Mouse (Mus musculus): ENCODE data around the gene Stx11. TPM values are rescaled to one million over a fixed set of nuclear protein-coding genes. Genes with fewer than 3 reads are reported as not detected.

Gene Stx11
- polyA plus RNA-seq, 1 experiment from 2014 or later = 2.3 TPM

DNA sequence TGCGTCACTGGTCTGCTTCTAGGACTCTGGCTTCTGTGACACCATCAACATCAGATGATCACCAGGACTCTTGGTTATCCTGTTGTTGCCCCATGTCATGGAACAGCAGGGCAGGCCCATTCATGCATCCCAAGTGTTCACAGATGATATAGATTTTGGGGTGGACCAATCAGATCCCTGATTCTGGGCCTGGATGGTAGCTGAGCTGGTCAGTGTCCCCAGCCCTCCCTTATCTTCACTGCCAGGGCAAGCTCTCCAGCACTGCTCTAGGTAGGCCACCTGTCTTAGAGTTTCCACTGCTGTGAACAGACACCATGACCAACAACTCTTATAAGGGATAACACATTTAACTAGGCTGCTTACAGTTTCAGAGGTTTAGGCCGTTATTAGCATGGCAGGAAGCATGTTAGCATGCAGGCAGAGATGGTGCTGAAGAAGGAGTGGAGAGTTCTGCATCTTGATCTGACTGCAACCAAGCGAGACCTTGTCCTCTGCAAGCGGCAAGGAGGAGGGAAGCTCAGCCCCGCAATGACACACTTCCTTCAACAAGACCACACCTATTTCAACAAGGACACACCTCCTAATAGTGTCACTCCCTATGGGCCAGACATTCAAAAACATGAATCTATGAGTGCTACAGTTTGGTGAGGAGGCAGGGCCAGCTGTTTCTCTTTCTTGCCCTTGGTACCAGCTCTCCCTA, 60.5 kb downstream of the Stx11 start:
- H3K9ac ChIP-seq (replicated peaks; ENCODE audit: low read length) = no peak overlapping the region
- H3K9me3 ChIP-seq (ENCODE audit: low read length) = no peaks in the 10 kb centered on the region
- 0 out of 2 replicates have a peak, but pooled peaks have one; percentile 23 for ATAC-seq (ENCODE audit: low FRiP score, low TSS enrichment)
- no peaks in the 10 kb centered on the region for H3K36me3 ChIP-seq (ENCODE audit: insufficient read depth, low read length)
- H3K27me3 ChIP-seq (ENCODE audit: insufficient read depth, low read length) = no peaks in the 10 kb centered on the region
- H3K4me1 ChIP-seq (ENCODE audit: insufficient read depth, low read length) = no peaks in the 10 kb centered on the region
- no peak overlapping the region for H3K4me3 ChIP-seq (ENCODE audit: low read length)
- 75% methylated on average over 5 of the region's 5 CpGs for WGBS
- H3K27ac ChIP-seq (ENCODE audit: low read length) = no peak overlapping the region
- H3K4me2 ChIP-seq (replicated peaks; ENCODE audit: low read depth, low read length) = no peak overlapping the region

DNA sequence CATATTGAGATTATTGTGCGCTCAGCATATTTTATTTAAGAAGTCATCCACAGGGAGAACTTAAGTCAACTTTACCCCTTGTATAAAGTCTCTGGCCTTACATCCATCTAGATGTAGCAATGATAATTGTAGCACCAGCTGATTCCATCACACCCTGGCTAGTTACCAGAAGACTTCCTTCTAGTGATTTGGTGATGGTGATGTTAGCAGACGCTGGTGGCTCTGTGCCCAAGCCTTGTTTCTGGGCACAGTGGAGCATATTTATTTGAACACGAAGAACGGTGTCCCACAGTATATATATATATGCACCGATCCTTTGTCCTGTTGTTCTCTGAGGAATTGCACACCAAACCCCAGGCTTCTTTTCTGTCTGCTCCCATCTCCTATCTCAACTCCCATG, 64.2 kb downstream of the Stx11 start:
- no peaks in the 10 kb centered on the region for H3K9me3 ChIP-seq (ENCODE audit: low read length)
- no peak for ATAC-seq (ENCODE audit: low FRiP score, low TSS enrichment)
- WGBS = 93% methylated on average over 5 of the region's 5 CpGs

DNA sequence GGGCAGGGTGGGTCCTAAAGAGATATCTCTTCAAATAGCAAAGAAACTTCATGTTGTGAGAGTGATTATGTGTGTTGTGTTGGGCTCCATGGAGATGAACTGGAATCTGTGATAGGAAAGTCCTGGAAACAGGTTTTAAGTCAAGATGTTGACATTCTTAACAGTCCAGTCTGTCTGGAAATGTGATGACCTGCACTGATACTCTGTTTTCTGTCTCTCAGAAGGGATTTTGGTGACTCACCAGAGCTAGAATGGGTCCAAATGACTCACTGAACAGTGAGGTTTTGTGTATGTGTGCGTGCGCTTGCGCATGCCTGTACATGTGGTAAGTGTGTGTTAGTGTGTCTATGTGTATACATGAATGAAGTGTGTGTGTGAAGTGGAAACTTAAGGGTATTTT, 70.8 kb downstream of the Stx11 start:
- H3K36me3 ChIP-seq (ENCODE audit: insufficient read depth, low read length) = no peaks in the 10 kb centered on the region
- H3K27me3 ChIP-seq (ENCODE audit: insufficient read depth, low read length) = no peaks in the 10 kb centered on the region
- H3K4me3 ChIP-seq (ENCODE audit: low read length) = no peak overlapping the region
- no peak overlapping the region for H3K9ac ChIP-seq (replicated peaks; ENCODE audit: low read length)
- no peaks in the 10 kb centered on the region for H3K9me3 ChIP-seq (ENCODE audit: low read length)
- ATAC-seq (ENCODE audit: low FRiP score, low TSS enrichment) = no peak
- no peak overlapping the region for H3K27ac ChIP-seq (ENCODE audit: low read length)
- no peaks in the 10 kb centered on the region for H3K4me1 ChIP-seq (ENCODE audit: insufficient read depth, low read length)
- no peak overlapping the region for H3K4me2 ChIP-seq (replicated peaks; ENCODE audit: low read depth, low read length)
- 94% methylated on average over 3 of the region's 3 CpGs for WGBS

More for the DNA sequence above, 64.2 kb downstream of the Stx11 start:
- Histone ChIP-seq H3K27me3 (ENCODE audit: insufficient read depth, low read length) (no peaks in the 10 kb centered on the region), H3K4me3 (ENCODE audit: low read length) (no peak overlapping the region), H3K4me1 (ENCODE audit: insufficient read depth, low read length) (no peaks in the 10 kb centered on the region), H3K9ac (replicated peaks; ENCODE audit: low read length) (no peak overlapping the region), H3K4me2 (replicated peaks; ENCODE audit: low read depth, low read length) (no peak overlapping the region), H3K27ac (ENCODE audit: low read length) (no peak overlapping the region), H3K36me3 (ENCODE audit: insufficient read depth, low read length) (no peaks in the 10 kb centered on the region)

DNA sequence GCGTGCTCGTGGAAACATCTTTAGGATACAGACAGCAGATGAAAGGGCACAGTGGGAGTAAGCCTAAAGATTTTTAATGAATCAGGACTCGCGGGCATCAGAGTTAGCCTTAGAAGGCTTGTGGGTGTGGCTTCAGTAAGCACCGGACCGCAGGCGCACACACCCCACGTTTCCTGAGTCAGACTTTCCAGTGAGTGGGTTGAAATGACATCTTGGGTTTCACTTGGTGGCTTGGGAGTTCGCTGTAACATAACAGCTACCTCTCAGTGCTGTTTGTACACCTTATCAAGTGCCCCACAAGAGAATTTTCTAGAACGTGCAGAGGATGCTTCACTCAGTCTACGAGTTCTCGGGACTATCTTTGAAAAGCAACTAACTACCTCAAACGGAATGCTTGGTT, 75.7 kb downstream of the Stx11 start:
- Histone ChIP-seq H3K9ac (replicated peaks; ENCODE audit: low read length) (no peak overlapping the region), H3K4me3 (ENCODE audit: low read length) (no peak overlapping the region), H3K4me2 (replicated peaks; ENCODE audit: low read depth, low read length) (no peak overlapping the region), H3K36me3 (ENCODE audit: insufficient read depth, low read length) (no peaks in the 10 kb centered on the region), H3K27ac (ENCODE audit: low read length) (no peak overlapping the region), H3K9me3 (ENCODE audit: low read length) (no peaks in the 10 kb centered on the region), H3K4me1 (ENCODE audit: insufficient read depth, low read length) (peaks cover 7% of the 10 kb centered on the region; the same call in 1 of the 2 replicates), H3K27me3 (ENCODE audit: insufficient read depth, low read length) (no peaks in the 10 kb centered on the region)
- ATAC-seq (ENCODE audit: low FRiP score, low TSS enrichment) = peak; percentile 61; the same call in 1 of the 2 replicates
- WGBS = 50% methylated on average over 13 of the region's 13 CpGs

Other genes starting within 250 kb of the Stx11 start
- gene Utrn, start 94.9 kb downstream of the Stx11 start, polyA plus RNA-seq (2015; fragmentation: Nextera tagmentation; extraction: Ambion mirVana) = 76.0 and 88.1 TPM in 2 replicates
- gene Sf3b5, start 41.0 kb upstream of the Stx11 start, polyA plus RNA-seq (2015; fragmentation: Nextera tagmentation; extraction: Ambion mirVana) = 35.1 and 38.0 TPM in 2 replicates
- gene Plagl1, start 96.2 kb upstream of the Stx11 start, polyA plus RNA-seq (2015; fragmentation: Nextera tagmentation; extraction: Ambion mirVana) = 83.8 and 93.0 TPM in 2 replicates
- gene Zc2hc1b, start 213.7 kb upstream of the Stx11 start, polyA plus RNA-seq (2015; fragmentation: Nextera tagmentation; extraction: Ambion mirVana) = not detected in 2 replicates
- 56.9 and 63.2 TPM in 2 replicates for gene Ltv1, start 228.9 kb upstream of the Stx11 start, polyA plus RNA-seq (2015; fragmentation: Nextera tagmentation; extraction: Ambion mirVana)